ENCODE assay signal across 31 mouse cellular contexts in the genomic region with DNA sequence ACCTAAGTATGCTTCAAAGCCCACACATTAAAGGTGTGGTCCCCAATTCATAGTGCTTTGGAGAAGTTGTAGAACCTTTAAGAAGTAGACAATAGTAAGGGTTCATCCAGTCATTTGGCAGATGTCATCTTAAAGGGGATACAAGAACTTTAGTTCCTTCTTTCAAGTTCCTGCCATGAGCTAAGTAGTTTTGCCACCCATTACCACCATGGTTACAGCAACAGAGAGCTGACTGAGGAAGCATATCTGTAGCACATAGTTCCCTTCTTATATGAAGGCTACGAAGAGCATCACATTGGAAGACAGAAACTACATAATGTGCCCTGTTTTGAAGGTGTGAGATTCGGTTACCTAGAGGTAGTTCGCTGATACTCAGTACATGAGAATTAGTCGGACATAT. TPM values are rescaled to one million over a fixed set of nuclear protein-coding genes. Genes with fewer than 3 reads are reported as not detected.
DNase-seq lines count a peak whose midpoint lies in the region; ATAC-seq and TF ChIP-seq lines count a peak whose summit lies in the region.
"Had no signal": no experiment of that assay in that cellular context is flagged by ENCODE, and none has a peak within 500 bp of the region (broad histone marks: within the 10 kb centered on the region; RNA-seq: fewer than 3 reads in every experiment).

No protein-coding gene starts in this region.

- no peaks in the 10 kb centered on the region for H3K36me3 ChIP-seq in liver, postnatal 0 days (replicated peaks; ENCODE audit: insufficient read depth, low read length)
- H3K36me3 ChIP-seq in liver, embryonic 12.5 days = no peaks in the 10 kb centered on the region
- H3K36me3 ChIP-seq: heart, embryonic 10.5 days; heart, embryonic 15.5 days; hindbrain, embryonic 13.5 days; limb, embryonic 12.5 days; liver, embryonic 13.5 days; midbrain, embryonic 13.5 days had no signal

- no peak for DNase-seq in liver, postnatal 0 days
- peak; percentile 40 for DNase-seq in 416B (ENCODE audit: low read depth)
- DNase-seq in adrenal gland, postnatal 10 days = no peak
- DNase-seq in cerebellum, postnatal 4 days (ENCODE audit: low spot score in 2 of 2) = no peak
- DNase-seq in yolk sac, embryonic 10.5 days (ENCODE audit: low spot score) = no peak
- DNase-seq: adrenal gland, postnatal 36 days; cerebellum, adult 2 months; cerebellum, postnatal 14 days; gastrocnemius, postnatal 10 days; kidney, adult 11 months; kidney, postnatal 25 days; liver, embryonic 13.5 days; lung, embryonic 14.5 days; retina, postnatal 1 day; right cerebral cortex, postnatal 14 days; thymus, adult 18-20 months; thymus, postnatal 36 days had no signal

- H3K4me2 ChIP-seq in liver, postnatal 0 days (ENCODE audit: low read depth, low read length) = no peak overlapping the region
- no peak overlapping the region for H3K4me2 ChIP-seq in liver, embryonic 12.5 days
- H3K4me2 ChIP-seq: forebrain, embryonic 13.5 days; heart, embryonic 15.5 days; hindbrain, embryonic 13.5 days; limb, embryonic 12.5 days; liver, embryonic 13.5 days; lung, embryonic 14.5 days; midbrain, embryonic 13.5 days had no signal

- H3K9ac ChIP-seq in liver, postnatal 0 days (replicated peaks) = no peak overlapping the region
- no peak overlapping the region for H3K9ac ChIP-seq in liver, embryonic 12.5 days
- H3K9ac ChIP-seq: forebrain, embryonic 13.5 days; heart, embryonic 15.5 days; hindbrain, embryonic 13.5 days; limb, embryonic 12.5 days; liver, embryonic 13.5 days; lung, embryonic 14.5 days; midbrain, embryonic 13.5 days had no signal

- no peak overlapping the region for H3K4me3 ChIP-seq in liver, postnatal 0 days (ENCODE audit: low read depth, low read length)
- no peak overlapping the region for H3K4me3 ChIP-seq in liver, embryonic 12.5 days
- H3K4me3 ChIP-seq: forebrain, embryonic 13.5 days; heart, embryonic 10.5 days; heart, embryonic 15.5 days; hindbrain, embryonic 13.5 days; left cerebral cortex, adult 2 months; limb, embryonic 12.5 days; liver, embryonic 13.5 days; megakaryocyte, embryonic 14.5 days; midbrain, embryonic 13.5 days had no signal

- H3K4me1 ChIP-seq in liver, postnatal 0 days (ENCODE audit: insufficient read depth) = peaks cover 17% of the 10 kb centered on the region; the same call in 1 of the 2 replicates
- H3K4me1 ChIP-seq in liver, embryonic 12.5 days = peaks cover 6% of the 10 kb centered on the region
- H3K4me1 ChIP-seq: limb, embryonic 12.5 days had no signal

- H3K9me3 ChIP-seq in liver, postnatal 0 days (ENCODE audit: low read length) = no peaks in the 10 kb centered on the region
- H3K9me3 ChIP-seq in liver, embryonic 12.5 days (replicated peaks) = no peaks in the 10 kb centered on the region
- H3K9me3 ChIP-seq: forebrain, embryonic 13.5 days; heart, embryonic 10.5 days; heart, embryonic 15.5 days; hindbrain, embryonic 13.5 days; limb, embryonic 12.5 days; liver, embryonic 13.5 days; midbrain, embryonic 13.5 days had no signal

- H3K27me3 ChIP-seq in liver, postnatal 0 days (ENCODE audit: insufficient read depth, low read length) = no peaks in the 10 kb centered on the region
- no peaks in the 10 kb centered on the region for H3K27me3 ChIP-seq in liver, embryonic 12.5 days (replicated peaks)
- H3K27me3 ChIP-seq: forebrain, embryonic 13.5 days; heart, embryonic 15.5 days; hindbrain, embryonic 13.5 days; limb, embryonic 12.5 days; liver, embryonic 13.5 days; midbrain, embryonic 13.5 days had no signal

- no peak for ATAC-seq in liver, postnatal 0 days
- no peak for ATAC-seq in liver, embryonic 12.5 days
- peak; percentile 51 for ATAC-seq in common myeloid progenitor, adult 5-6 weeks (replicated peaks; ENCODE audit: low read depth, poor library complexity, severe bottlenecking)
- ATAC-seq in megakaryocyte progenitor cell, adult 5-6 weeks (replicated peaks; ENCODE audit: poor library complexity) = peak; percentile 63
- ATAC-seq: CD4-positive, CD25-positive, alpha-beta regulatory T cell, adult 4 months; forebrain, embryonic 13.5 days; midbrain, embryonic 13.5 days had no signal

- 80% methylated on average over 4 of the region's 4 CpGs for whole genome bisulfite sequencing in liver, postnatal 0 days (ENCODE audit: insufficient replicate concordance)
- WGBS in liver, embryonic 12.5 days (ENCODE audit: insufficient replicate concordance) = 67% methylated on average over 4 of the region's 4 CpGs

- TF ChIP-seq CTCF in liver, postnatal 0 days (IDR thresholded peaks at IDR 0.05; ENCODE audit: low read depth) = no peak

- H3K27ac ChIP-seq in liver, postnatal 0 days (ENCODE audit: low read depth) = peak overlapping the region; percentile 62
- H3K27ac ChIP-seq in liver, embryonic 12.5 days = no peak overlapping the region
- H3K27ac ChIP-seq: forebrain, embryonic 13.5 days; heart, embryonic 10.5 days; heart, embryonic 15.5 days; hindbrain, embryonic 13.5 days; left cerebral cortex, adult 2 months; limb, embryonic 12.5 days; liver, embryonic 13.5 days; midbrain, embryonic 13.5 days; stomach, postnatal 0 days had no signal

- no peak for TF ChIP-seq EP300 in liver, postnatal 0 days (IDR thresholded peaks at IDR 0.05; ENCODE audit: low read depth)

RNA-seq across cellular contexts. Expression of a gene that starts 32.1 kb away (rescaled TPM):
- 3.1 TPM in 2 replicates for polyA plus RNA-seq in liver, postnatal 0 days (2015; fragmentation: Nextera tagmentation; extraction: Ambion mirVana)
- 0.20 and 0.26 TPM in 2 replicates for polyA plus RNA-seq in liver, embryonic 12.5 days (2016; fragmentation: Nextera tagmentation; extraction: Ambion mirVana)
- total RNA-seq in common myeloid progenitor, adult 5-6 weeks (2017) = not detected in 2 replicates
- 0.37 and 1.1 TPM in 2 replicates for total RNA-seq in megakaryocyte progenitor cell, adult 5-6 weeks (2015)
- 1.9 and 2.8 TPM in 2 replicates for total RNA-seq in megakaryocyte progenitor cell, adult 5-6 weeks (2017)
- 1 to 10 TPM in 1 of 2 experiments, under 1 TPM in 1; 1.00 to 1.6 TPM for total RNA-seq in adrenal gland, postnatal 10 days (2021)
- total RNA-seq: left cerebral cortex, adult 2 months had no signal
- polyA plus RNA-seq: CD4-positive, CD25-positive, alpha-beta regulatory T cell, adult 4 months; forebrain, embryonic 13.5 days; hindbrain, embryonic 13.5 days; limb, embryonic 12.5 days; midbrain, embryonic 13.5 days; neural tube, embryonic 14.5 days had no signal

RNA-seq across cellular contexts. Expression of a gene that starts 34.8 kb away (rescaled TPM):
- polyA plus RNA-seq in liver, postnatal 0 days (2015; fragmentation: Nextera tagmentation; extraction: Ambion mirVana) = 15.9 and 16.5 TPM in 2 replicates
- 26.7 and 27.3 TPM in 2 replicates for polyA plus RNA-seq in liver, embryonic 12.5 days (2016; fragmentation: Nextera tagmentation; extraction: Ambion mirVana)
- 50.0 and 55.5 TPM in 2 replicates for total RNA-seq in common myeloid progenitor, adult 5-6 weeks (2017)
- total RNA-seq in megakaryocyte progenitor cell, adult 5-6 weeks (2015) = 34.7 and 37.2 TPM in 2 replicates
- 35.6 and 47.4 TPM in 2 replicates for total RNA-seq in megakaryocyte progenitor cell, adult 5-6 weeks (2017)
- 10 to 100 TPM; 46.3 to 48.6 TPM for total RNA-seq in adrenal gland, postnatal 10 days (2021)

Comparison
In these comparisons a context has a peak if more than half of its experiments do, and no peak if none do; other contexts are left out.
1. ATAC-seq: peak in common myeloid progenitor, adult 5-6 weeks (single experiment) and megakaryocyte progenitor cell, adult 5-6 weeks (single experiment); none in liver, postnatal 0 days (single experiment) and liver, embryonic 12.5 days (single experiment).